ENCODE assay signal across 28 mouse cellular contexts in the genomic region with DNA sequence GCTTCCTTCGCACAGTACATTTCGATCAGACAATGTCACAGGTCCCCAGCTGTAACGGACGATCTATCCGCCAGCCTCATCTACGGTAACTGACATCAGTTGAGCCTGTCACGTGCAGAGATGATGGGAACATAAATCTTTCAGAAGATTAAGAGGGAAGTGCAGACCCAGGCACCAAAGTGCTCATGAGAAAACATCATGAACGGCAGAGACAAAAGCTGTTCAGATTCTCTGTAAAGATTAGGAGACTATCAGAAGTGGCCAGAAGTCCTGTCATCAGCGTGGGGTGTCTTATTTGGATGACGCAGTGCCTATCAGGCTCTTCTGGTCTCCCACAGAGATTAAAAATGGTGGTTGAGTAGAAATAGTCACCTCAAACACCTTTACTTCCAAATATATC.
DNase-seq lines count a peak whose midpoint lies in the region; ATAC-seq and TF ChIP-seq lines count a peak whose summit lies in the region.
"Had no signal": no experiment of that assay in that cellular context is flagged by ENCODE, and none has a peak within 500 bp of the region (broad histone marks: within the 10 kb centered on the region; RNA-seq: fewer than 3 reads in every experiment).

No protein-coding gene starts in this region.

- no peak overlapping the region for H3K27ac ChIP-seq in thymus, adult 2 months (ENCODE audit: control insufficient read depth, insufficient read depth, low read length)
- H3K27ac ChIP-seq in liver, embryonic 11.5 days (ENCODE audit: low read depth, low read length), result no peak overlapping the region
- no peak overlapping the region for H3K27ac ChIP-seq in liver, postnatal 0 days (ENCODE audit: low read depth)
- no peak overlapping the region for H3K27ac ChIP-seq in left cerebral cortex, adult 2 months
- H3K27ac ChIP-seq: hindbrain, embryonic 15.5 days; layer of hippocampus, adult 2 months; limb, embryonic 13.5 days; lung, embryonic 15.5 days; macrophage; stomach, embryonic 15.5 days had no signal

- H3K36me3 ChIP-seq in thymus, adult 2 months (ENCODE audit: control insufficient read depth, insufficient read depth, low read length), result no peaks in the 10 kb centered on the region
- no peaks in the 10 kb centered on the region for H3K36me3 ChIP-seq in liver, embryonic 11.5 days (ENCODE audit: control insufficient read depth, insufficient read depth, low read length)
- no peaks in the 10 kb centered on the region for H3K36me3 ChIP-seq in liver, postnatal 0 days (replicated peaks; ENCODE audit: insufficient read depth, low read length)
- H3K36me3 ChIP-seq: hindbrain, embryonic 15.5 days; limb, embryonic 13.5 days; lung, embryonic 15.5 days; stomach, embryonic 15.5 days had no signal

- no peak overlapping the region for H3K9ac ChIP-seq in liver, embryonic 11.5 days (ENCODE audit: low read depth, low read length)
- H3K9ac ChIP-seq in liver, postnatal 0 days (replicated peaks), result no peak overlapping the region
- H3K9ac ChIP-seq: forebrain, postnatal 0 days; hindbrain, embryonic 15.5 days; limb, embryonic 13.5 days; lung, embryonic 15.5 days; stomach, embryonic 15.5 days had no signal

- DNase-seq in thymus, postnatal 14 days, result peak; percentile 10
- DNase-seq in thymus, adult 2 months, result no peak
- DNase-seq in liver, embryonic 11.5 days (ENCODE audit: low spot score), result no peak
- no peak for DNase-seq in liver, postnatal 0 days
- no peak for DNase-seq in ovary, postnatal 14 days (ENCODE audit: low spot score)
- no peak for DNase-seq in kidney, adult 9 months
- DNase-seq in left cerebral cortex, adult 2 months (ENCODE audit: extremely low spot score in 1 of 2, low spot score in 2 of 2), result no peak
- DNase-seq: adrenal gland, adult 8-10 months; B cell, adult 2 months; cerebellum, adult 11-12 months; cerebellum, postnatal 10 days; forebrain, postnatal 0 days; gastrocnemius, postnatal 14 days; heart, adult 18-20 months; kidney, adult 2 months; kidney, postnatal 25 days; layer of hippocampus, postnatal 36 days; right cerebral cortex, adult 18-20 months; thymus, adult 18-20 months had no signal

- intact Hi-C loops in left cerebral cortex, adult 2 months (cut with DNase I), result no loop called here

- peak overlapping the region; percentile 6; the same call in 1 of the 2 replicates for H3K4me2 ChIP-seq in liver, embryonic 11.5 days
- no peak overlapping the region for H3K4me2 ChIP-seq in liver, postnatal 0 days (ENCODE audit: low read depth, low read length)
- H3K4me2 ChIP-seq: hindbrain, embryonic 15.5 days; limb, embryonic 13.5 days; lung, embryonic 15.5 days; midbrain, embryonic 11.5 days; stomach, embryonic 15.5 days had no signal

- peak; percentile 62 for ATAC-seq in liver, embryonic 11.5 days (replicated peaks; ENCODE audit: low FRiP score)
- ATAC-seq in liver, postnatal 0 days, result peak; percentile 29
- ATAC-seq: activated CD4-positive, CD25-positive, alpha-beta regulatory T cell, adult 4 months; forebrain, postnatal 0 days had no signal

- H3K9me3 ChIP-seq in liver, embryonic 11.5 days (ENCODE audit: control insufficient read depth, low read length), result no peaks in the 10 kb centered on the region
- no peaks in the 10 kb centered on the region for H3K9me3 ChIP-seq in liver, postnatal 0 days (ENCODE audit: low read length)
- H3K9me3 ChIP-seq: hindbrain, embryonic 15.5 days; limb, embryonic 13.5 days; lung, embryonic 15.5 days; stomach, embryonic 15.5 days had no signal

- no peak overlapping the region for H3K4me3 ChIP-seq in thymus, adult 2 months (ENCODE audit: control insufficient read depth, insufficient read depth, low read length)
- no peak overlapping the region for H3K4me3 ChIP-seq in liver, embryonic 11.5 days (ENCODE audit: low read depth, low read length)
- H3K4me3 ChIP-seq in liver, postnatal 0 days (ENCODE audit: low read depth, low read length), result no peak overlapping the region
- H3K4me3 ChIP-seq in left cerebral cortex, adult 2 months, result no peak overlapping the region
- H3K4me3 ChIP-seq: hindbrain, embryonic 15.5 days; layer of hippocampus, adult 2 months; limb, embryonic 13.5 days; lung, embryonic 15.5 days; stomach, embryonic 15.5 days had no signal

- H3K27me3 ChIP-seq in thymus, adult 2 months (ENCODE audit: control insufficient read depth, insufficient read depth, low read length), result no peaks in the 10 kb centered on the region
- no peaks in the 10 kb centered on the region for H3K27me3 ChIP-seq in liver, embryonic 11.5 days (replicated peaks; ENCODE audit: control insufficient read depth, insufficient read depth, low read length)
- H3K27me3 ChIP-seq in liver, postnatal 0 days (ENCODE audit: insufficient read depth, low read length), result no peaks in the 10 kb centered on the region
- H3K27me3 ChIP-seq: CH12.LX; hindbrain, embryonic 15.5 days; limb, embryonic 13.5 days; lung, embryonic 15.5 days; stomach, embryonic 15.5 days had no signal

- 9% methylated on average over 10 of the region's 10 CpGs for WGBS in thymus, adult 2 months
- 42% methylated on average over 10 of the region's 10 CpGs for WGBS in liver, embryonic 11.5 days
- 37% methylated on average over 10 of the region's 10 CpGs for WGBS in liver, postnatal 0 days (ENCODE audit: insufficient replicate concordance)

- TF ChIP-seq POLR2A in thymus, adult 2 months (IDR thresholded peaks at IDR 0.05; ENCODE audit: control insufficient read depth, extremely low read depth, insufficient read depth, low read length, poor library complexity), result no peak

- H3K4me1 ChIP-seq in thymus, adult 2 months (replicated peaks; ENCODE audit: control insufficient read depth, insufficient read depth, low read length), result peaks cover 9% of the 10 kb centered on the region
- peaks cover 25% of the 10 kb centered on the region for H3K4me1 ChIP-seq in liver, embryonic 11.5 days (replicated peaks; ENCODE audit: control insufficient read depth, insufficient read depth, low read length)
- no peaks in the 10 kb centered on the region for H3K4me1 ChIP-seq in liver, postnatal 0 days (ENCODE audit: insufficient read depth)
- H3K4me1 ChIP-seq: hindbrain, embryonic 15.5 days; lung, embryonic 15.5 days; stomach, embryonic 15.5 days had no signal

- TF ChIP-seq EP300 in liver, postnatal 0 days (IDR thresholded peaks at IDR 0.05; ENCODE audit: low read depth), result peak; percentile 90

- no peak for TF ChIP-seq CTCF in thymus, adult 2 months (IDR thresholded peaks at IDR 0.05; ENCODE audit: borderline replicate concordance, control insufficient read depth, extremely low read depth, insufficient read depth, low read length, poor library complexity)
- TF ChIP-seq CTCF in liver, postnatal 0 days (IDR thresholded peaks at IDR 0.05; ENCODE audit: low read depth), result no peak
- TF ChIP-seq CTCF in left cerebral cortex, adult 2 months (IDR thresholded peaks at IDR 0.05), result no peak
